Mouse (Mus musculus) kidney, adult 9 months (tissue): ENCODE results near the gene Dis3l2.

Experiments used
- DNase-seq: peaks from one replicate; pipeline ENCODE4 v3.0.0; 2022

Dis3l2 gene

DNA sequence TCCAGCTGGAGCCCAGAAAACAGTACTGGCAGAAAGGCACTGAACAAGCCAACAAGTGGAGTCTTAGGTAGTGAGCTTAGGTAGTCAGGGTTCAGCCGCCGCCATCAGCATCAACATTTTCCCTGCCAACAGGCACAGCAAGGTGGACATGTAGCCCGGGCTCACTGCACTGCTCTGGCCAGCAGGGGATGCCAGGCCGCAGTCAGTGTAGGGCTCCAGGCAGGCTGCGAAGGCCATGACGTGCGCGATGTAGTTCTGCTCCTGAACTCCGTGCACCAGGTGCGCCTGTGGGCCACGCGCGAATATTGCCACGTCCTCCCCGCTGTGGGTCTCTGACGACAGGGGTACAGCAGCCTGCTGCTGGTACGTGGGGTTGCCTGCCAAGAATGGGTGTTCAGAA, 383.4 kb downstream of the Dis3l2 start:
- no peak for DNase-seq

DNA sequence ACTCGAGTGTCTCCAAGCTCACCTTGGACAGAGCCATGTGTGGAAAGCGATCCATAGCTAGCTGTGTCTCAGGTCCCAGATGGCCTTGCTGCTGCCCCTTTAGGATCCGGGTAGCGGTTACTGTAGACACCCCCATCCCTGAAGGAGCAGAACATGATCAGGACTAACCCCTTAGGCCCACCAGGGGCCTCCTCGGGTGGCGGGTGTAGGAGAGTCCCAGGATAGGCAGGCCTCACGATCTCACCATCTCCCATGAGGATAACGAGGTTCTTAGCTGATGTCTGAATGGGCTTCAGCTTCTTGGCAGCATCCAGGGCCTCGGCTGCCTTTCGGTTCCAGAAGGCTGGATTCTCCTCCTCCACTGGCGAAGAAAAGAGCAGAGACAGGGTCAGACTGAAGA, 385.6 kb downstream of the Dis3l2 start:
- DNase-seq = no peak

DNA sequence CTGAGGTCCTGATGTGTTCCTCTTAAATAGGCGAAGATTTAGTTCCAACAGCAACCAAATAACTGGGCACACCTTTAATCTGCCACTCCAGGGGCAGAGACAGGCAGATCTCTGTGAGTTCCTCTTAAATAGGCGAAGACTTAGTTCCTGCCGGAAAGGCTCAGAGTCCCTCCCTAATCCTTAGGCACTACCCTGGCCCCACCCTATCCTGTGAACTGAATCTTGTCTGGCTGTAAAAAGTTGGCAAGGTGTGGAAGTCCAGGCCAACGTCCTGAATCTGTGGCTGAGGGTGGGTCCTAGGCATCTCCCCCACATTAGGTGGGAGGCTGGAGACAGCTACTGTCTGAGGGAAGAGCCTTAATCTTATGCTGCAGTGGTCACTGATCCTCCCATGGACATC, 386.2 kb downstream of the Dis3l2 start, which contains the start of gene Alppl2:
Gene Alppl2, minus strand, starts transcription at position 101 of the 400 bp plus-strand sequence.
- no peak for DNase-seq

DNA sequence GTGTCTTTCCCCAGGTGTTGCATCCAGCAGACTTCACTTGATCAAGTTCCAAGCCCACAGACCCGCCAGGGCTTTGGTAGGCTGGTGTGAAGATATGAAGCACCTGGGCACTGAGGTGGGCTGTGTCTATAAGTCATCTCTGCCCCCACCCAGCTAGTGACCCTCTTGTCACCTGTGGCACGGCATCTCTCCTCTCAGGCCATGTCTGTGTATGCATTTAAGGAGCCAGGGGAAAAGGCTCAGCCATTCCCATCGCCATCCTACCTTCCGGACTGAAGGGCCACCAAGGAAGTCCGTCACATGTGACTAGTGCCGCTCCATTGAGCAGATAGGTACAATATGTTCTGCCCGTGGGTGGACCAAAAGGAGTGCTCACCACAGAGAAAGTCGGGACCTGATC, 392.0 kb downstream of the Dis3l2 start:
- DNase-seq = no peak

DNA sequence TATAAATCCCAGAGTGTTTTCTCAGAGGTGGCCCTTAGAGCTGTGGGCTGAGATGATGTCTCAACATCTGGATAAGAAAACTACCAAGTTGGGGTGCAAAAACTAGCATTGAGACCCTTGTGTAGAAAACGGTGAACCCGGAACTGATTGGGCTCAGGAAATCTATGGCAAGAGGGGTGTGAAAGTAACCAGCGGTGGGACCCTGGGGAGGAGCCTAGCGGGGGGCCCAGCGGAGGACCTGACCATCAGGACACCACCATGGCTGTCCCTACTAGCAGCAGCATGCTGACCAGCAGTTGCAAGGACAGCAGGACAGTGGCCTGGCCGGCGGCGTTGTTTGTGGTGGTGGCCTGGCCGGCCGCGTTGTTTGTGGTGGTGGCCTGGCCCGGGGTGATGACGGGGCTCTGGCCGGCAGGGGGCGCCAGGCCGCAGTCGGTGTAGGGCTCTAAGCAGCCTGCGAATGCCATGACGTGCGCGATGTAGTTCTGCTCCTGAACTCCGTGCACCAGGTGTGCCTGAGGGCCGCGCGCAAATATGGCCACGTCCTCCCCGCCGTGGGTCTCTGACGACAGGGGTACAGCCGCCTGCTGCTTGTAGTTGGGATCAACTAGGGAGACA, 394.9 kb downstream of the Dis3l2 start:
- peak; percentile 52 for DNase-seq
